8 mouse cellular contexts compared by ENCODE assay signal in the genomic region with DNA sequence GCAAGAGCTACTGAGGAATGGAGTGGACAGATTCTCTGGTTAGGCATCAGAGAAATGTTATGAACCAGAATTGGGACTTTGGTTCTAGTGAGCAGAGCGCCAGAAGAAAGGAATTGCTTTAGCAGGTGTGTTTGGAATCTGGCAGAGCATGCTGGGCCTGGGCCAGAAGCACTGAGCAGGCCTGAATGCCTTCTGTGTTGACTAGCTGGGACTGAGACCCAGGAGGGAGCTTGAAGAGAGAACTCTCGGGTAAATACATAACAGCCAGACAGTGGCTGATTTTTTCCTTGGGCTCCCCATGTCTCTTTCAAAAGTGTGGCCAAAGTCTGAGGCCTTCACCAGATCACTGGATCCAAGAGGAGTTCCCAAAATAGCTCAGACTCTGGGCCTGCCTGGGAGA.
A peak's percentile ranks its signal among the peaks of the same experiment; 100 is the strongest.
DNase-seq lines count a peak whose midpoint lies in the region; ATAC-seq and TF ChIP-seq lines count a peak whose summit lies in the region.

No protein-coding gene starts in this region.

- no peaks in the 10 kb centered on the region for H3K27me3 ChIP-seq in forebrain, postnatal 0 days (ENCODE audit: insufficient read depth, low read length)
- H3K27me3 ChIP-seq in forebrain, embryonic 11.5 days (ENCODE audit: control insufficient read depth, insufficient read depth, low read length) = no peaks in the 10 kb centered on the region
- no peaks in the 10 kb centered on the region for H3K27me3 ChIP-seq in heart, embryonic 12.5 days (replicated peaks)

- DNase-seq in forebrain, postnatal 0 days = peak; percentile 41
- no peak for DNase-seq in forebrain, embryonic 11.5 days (ENCODE audit: low spot score)
- peak; percentile 53 for DNase-seq in cerebellum, adult 11 months
- DNase-seq in left cerebral cortex, postnatal 4 days = peak; percentile 50
- no peak for DNase-seq in thymus, postnatal 4 days
- DNase-seq in frontal cortex, postnatal 10 days (ENCODE audit: low spot score in 2 of 2) = no peak
- DNase-seq in spleen, postnatal 14 days (ENCODE audit: low spot score in 2 of 2) = no peak

- H3K9me3 ChIP-seq in forebrain, postnatal 0 days (ENCODE audit: low read length) = no peaks in the 10 kb centered on the region
- no peaks in the 10 kb centered on the region for H3K9me3 ChIP-seq in forebrain, embryonic 11.5 days (ENCODE audit: control insufficient read depth, low read length)
- no peaks in the 10 kb centered on the region for H3K9me3 ChIP-seq in heart, embryonic 12.5 days (replicated peaks)

- 31% methylated on average over 2 of the region's 2 CpGs for WGBS in forebrain, postnatal 0 days
- WGBS in forebrain, embryonic 11.5 days = 82% methylated on average over 2 of the region's 2 CpGs
- 62% methylated on average over 2 of the region's 2 CpGs for WGBS in heart, embryonic 12.5 days

- intact Hi-C loops in left cerebral cortex, postnatal 4 days (cut with DNase I) = no loop called here

- no peaks in the 10 kb centered on the region for H3K36me3 ChIP-seq in forebrain, postnatal 0 days (ENCODE audit: insufficient read depth)
- no peaks in the 10 kb centered on the region for H3K36me3 ChIP-seq in forebrain, embryonic 11.5 days (ENCODE audit: control insufficient read depth, insufficient read depth, low read length)
- no peaks in the 10 kb centered on the region for H3K36me3 ChIP-seq in heart, embryonic 12.5 days

- no peaks in the 10 kb centered on the region for H3K4me1 ChIP-seq in forebrain, postnatal 0 days (ENCODE audit: insufficient read depth)
- H3K4me1 ChIP-seq in forebrain, embryonic 11.5 days (replicated peaks; ENCODE audit: control insufficient read depth, insufficient read depth, low read length) = no peaks in the 10 kb centered on the region; the same call in 1 of the 2 replicates
- H3K4me1 ChIP-seq in heart, embryonic 12.5 days (replicated peaks) = peaks cover 6% of the 10 kb centered on the region

- no peak overlapping the region for H3K9ac ChIP-seq in forebrain, postnatal 0 days
- H3K9ac ChIP-seq in forebrain, embryonic 11.5 days (ENCODE audit: low read length) = no peak overlapping the region
- no peak overlapping the region for H3K9ac ChIP-seq in heart, embryonic 12.5 days

- no peak for TF ChIP-seq CTCF in forebrain, postnatal 0 days (IDR thresholded peaks at IDR 0.05; ENCODE audit: low read depth)

- no peak overlapping the region for H3K27ac ChIP-seq in forebrain, postnatal 0 days (ENCODE audit: low read depth, low read length)
- no peak overlapping the region for H3K27ac ChIP-seq in forebrain, embryonic 11.5 days (ENCODE audit: low read depth, low read length)
- H3K27ac ChIP-seq in heart, embryonic 12.5 days (ENCODE audit: poor library complexity, severe bottlenecking) = peak overlapping the region; percentile 58

- H3K4me3 ChIP-seq in forebrain, postnatal 0 days (ENCODE audit: low read depth, low read length) = no peak overlapping the region
- H3K4me3 ChIP-seq in forebrain, embryonic 11.5 days (ENCODE audit: low read depth, low read length) = no peak overlapping the region
- H3K4me3 ChIP-seq in heart, embryonic 12.5 days = no peak overlapping the region

- no peak for ATAC-seq in forebrain, postnatal 0 days
- ATAC-seq in forebrain, embryonic 11.5 days (replicated peaks; ENCODE audit: low FRiP score) = no peak
- ATAC-seq in heart, embryonic 12.5 days (ENCODE audit: insufficient number of reproducible peaks, low FRiP score) = no peak

- no peak overlapping the region for H3K4me2 ChIP-seq in forebrain, postnatal 0 days (ENCODE audit: low read depth)
- H3K4me2 ChIP-seq in forebrain, embryonic 11.5 days (ENCODE audit: low read depth, low read length, severe bottlenecking) = no peak overlapping the region
- H3K4me2 ChIP-seq in heart, embryonic 12.5 days = no peak overlapping the region

Comparison
In these comparisons a context has a peak if more than half of its experiments do, and no peak if none do; other contexts are left out.
1. DNase-seq: peak in forebrain, postnatal 0 days (single experiment), cerebellum, adult 11 months (single experiment) and left cerebral cortex, postnatal 4 days (single experiment); none in forebrain, embryonic 11.5 days (single experiment), thymus, postnatal 4 days (single experiment), frontal cortex, postnatal 10 days (0 of 2) and spleen, postnatal 14 days (0 of 2).